Mouse (Mus musculus) limb, embryonic 11.5 days (tissue): ENCODE measurements at regions not wholly inside any gene's neighbourhood (a gene's known extent, or its start where the extent isn't known, plus 50 kb on each side); places are given as distances from the start of the nearest gene placed in this dataset.

Experiments
- ATAC-seq: fragments of 200-750 bp; cut with Nextera tagmentation; 2 replicates; pipeline ENCODE4 v1.8.0; 2017; ENCODE audit warnings: low read depth; ENCODE audit not compliant: insufficient number of reproducible peaks, low FRiP score, low TSS enrichment
- DNase-seq: peaks from one replicate; pipeline ENCODE4 v3.0.0-alpha.2; 2015; ENCODE audit warnings: low spot score
- H3K27ac ChIP-seq: fragments of 300-500 bp; sonication (generic); replicated peaks from 2 replicates; pipeline ENCODE4 v1.5.1; 2014; ENCODE audit warnings: low read depth, mild to moderate bottlenecking, low read length
- H3K27me3 ChIP-seq: fragments of 300-500 bp; sonication (generic); 2 replicates; pipeline ENCODE4 v1.6.1; 2014; ENCODE audit warnings: mild to moderate bottlenecking, low read length, mixed read lengths; ENCODE audit not compliant: control insufficient read depth, insufficient read depth
- H3K36me3 ChIP-seq: fragments of 300-500 bp; sonication (generic); 2 replicates; pipeline ENCODE4 v1.6.1; 2014; ENCODE audit warnings: mild to moderate bottlenecking, low read length, moderate library complexity, mixed read lengths; ENCODE audit not compliant: control insufficient read depth, insufficient read depth
- H3K4me1 ChIP-seq: fragments of 300-500 bp; sonication (generic); 2 replicates; pipeline ENCODE4 v1.6.1; 2014; ENCODE audit warnings: low read length, mixed read lengths; ENCODE audit not compliant: control insufficient read depth, insufficient read depth
- H3K4me2 ChIP-seq: fragments of 300-500 bp; sonication (generic); 2 replicates; pipeline ENCODE4 v1.6.1; 2014; ENCODE audit warnings: low read depth, mild to moderate bottlenecking, moderate library complexity; ENCODE audit not compliant: severe bottlenecking
- H3K4me3 ChIP-seq: fragments of 300-500 bp; sonication (generic); 2 replicates; pipeline ENCODE4 v1.5.1; 2014; ENCODE audit warnings: low read depth, low read length
- H3K9ac ChIP-seq: fragments of 300-500 bp; sonication (generic); 2 replicates; pipeline ENCODE4 v1.6.1; 2014; ENCODE audit warnings: mild to moderate bottlenecking, low read length
- H3K9me3 ChIP-seq: fragments of 300-500 bp; sonication (generic); 2 replicates; pipeline ENCODE4 v1.6.1; 2016; ENCODE audit warnings: low read length; ENCODE audit not compliant: control insufficient read depth
- WGBS: fragments of 180-500 bp; shearing (Covaris S2); extraction: QIAGEN DNeasy Blood & Tissue Kit; methylation state at CpG from one replicate; pipeline ENCODE4 v1.1.7; 2014; 5-methylcytosine and 5-hydroxymethylcytosine counted together

DNA sequence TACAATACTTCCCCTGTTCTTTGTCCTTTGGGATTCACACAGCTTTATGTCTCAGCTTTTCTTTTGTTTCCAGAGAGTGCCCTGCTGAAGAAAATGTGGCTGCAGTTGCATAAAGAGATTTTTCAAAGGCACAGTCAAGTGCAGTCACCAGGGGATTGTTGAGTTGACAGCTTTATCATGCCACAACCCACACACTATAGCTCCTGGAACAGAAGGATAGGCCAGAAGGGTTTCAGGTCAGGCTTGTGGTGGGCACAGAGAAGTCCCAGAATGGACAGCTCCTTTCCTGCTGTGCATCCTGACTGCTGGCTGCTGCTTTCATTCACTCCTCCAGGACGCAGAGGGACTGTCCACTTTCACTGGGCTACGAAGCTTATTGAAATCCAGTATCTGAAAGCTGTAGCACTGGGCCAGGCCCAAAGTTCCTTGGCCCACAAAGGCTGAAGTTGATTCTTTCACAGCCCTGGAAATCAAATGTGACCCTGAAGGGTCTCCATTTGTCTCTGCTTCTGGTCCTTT lies 119.6 kb upstream of the Slc24a5 start:
- no peaks in the 10 kb centered on the region for H3K4me1 ChIP-seq
- no peaks in the 10 kb centered on the region for H3K36me3 ChIP-seq
- H3K9me3 ChIP-seq = no peaks in the 10 kb centered on the region
- H3K27ac ChIP-seq = no peak overlapping the region
- no peak for ATAC-seq
- DNase-seq = no peak
- no peak overlapping the region for H3K4me2 ChIP-seq
- WGBS = 58% methylated on average over 2 of the region's 2 CpGs
- H3K9ac ChIP-seq = no peak overlapping the region
- no peaks in the 10 kb centered on the region for H3K27me3 ChIP-seq
- H3K4me3 ChIP-seq = no peak overlapping the region

- ATAC-seq = no peak
Observed at GRCm38 (mm10) chr2:124948812-124949211, 119.1 kb upstream of the Slc24a5 start.

DNA sequence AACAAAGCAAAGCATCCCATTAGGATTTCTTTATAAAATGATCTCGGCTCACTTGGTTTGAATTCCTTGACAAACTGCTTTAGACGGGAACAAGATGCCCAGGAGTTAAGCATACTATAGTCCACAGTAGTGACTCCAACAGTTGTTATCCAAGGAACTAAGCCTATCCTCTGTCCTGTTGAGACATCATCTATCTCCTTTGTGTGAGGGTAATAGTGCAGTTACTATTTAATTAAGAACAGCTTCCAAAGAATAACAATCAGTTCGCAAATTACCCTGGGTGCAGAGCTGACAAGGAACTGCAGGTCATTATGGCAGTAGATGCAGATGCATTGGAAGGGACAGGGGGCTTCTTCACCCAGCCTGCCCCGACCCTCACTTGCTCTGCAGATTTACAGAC lies 115.7 kb upstream of the Slc24a5 start:
- H3K27me3 ChIP-seq = no peaks in the 10 kb centered on the region
- H3K27ac ChIP-seq = no peak overlapping the region
- H3K36me3 ChIP-seq = no peaks in the 10 kb centered on the region
- DNase-seq (no peak), ATAC-seq (no peak)
- H3K4me2 ChIP-seq = no peak overlapping the region
- no peaks in the 10 kb centered on the region for H3K9me3 ChIP-seq
- no peak overlapping the region for H3K9ac ChIP-seq
- H3K4me1 ChIP-seq = no peaks in the 10 kb centered on the region
- H3K4me3 ChIP-seq = no peak overlapping the region
- 47% methylated on average over 4 of the region's 4 CpGs for WGBS

More at GRCm38 (mm10) chr2:124948812-124949211, 119.1 kb upstream of the Slc24a5 start:
- H3K9ac ChIP-seq = no peak overlapping the region
- WGBS = 35% methylated on average over 9 of the region's 9 CpGs
- no peaks in the 10 kb centered on the region for H3K36me3 ChIP-seq
- DNase-seq = no peak
- no peak overlapping the region for H3K4me2 ChIP-seq
- no peak overlapping the region for H3K27ac ChIP-seq
- no peaks in the 10 kb centered on the region for H3K27me3 ChIP-seq
- H3K4me1 ChIP-seq = no peaks in the 10 kb centered on the region
- H3K4me3 ChIP-seq = no peak overlapping the region
- H3K9me3 ChIP-seq = no peaks in the 10 kb centered on the region

DNA sequence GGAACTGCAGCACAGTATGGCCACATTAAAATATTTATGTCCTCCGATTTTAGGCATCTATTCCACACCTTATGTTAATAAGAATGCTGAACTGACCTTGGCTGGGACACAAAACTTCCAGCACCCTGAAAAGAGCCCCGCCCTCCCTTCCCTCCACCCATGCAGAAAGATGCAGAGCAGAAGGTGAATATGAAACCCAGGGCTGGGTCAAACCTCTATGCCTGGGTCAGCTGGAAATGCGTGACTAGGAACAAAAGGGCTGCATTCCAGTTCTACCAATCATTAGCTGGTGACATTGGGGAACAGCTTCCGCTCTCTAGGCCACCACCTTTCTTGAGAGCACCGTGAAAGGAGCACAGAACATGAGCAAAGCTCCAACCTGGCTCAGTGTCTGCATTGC lies 114.9 kb upstream of the Slc24a5 start:
- Histone ChIP-seq H3K27ac (no peak overlapping the region), H3K36me3 (no peaks in the 10 kb centered on the region), H3K27me3 (no peaks in the 10 kb centered on the region), H3K4me3 (no peak overlapping the region), H3K9me3 (no peaks in the 10 kb centered on the region), H3K4me1 (no peaks in the 10 kb centered on the region), H3K9ac (no peak overlapping the region), H3K4me2 (no peak overlapping the region)
- WGBS = 69% methylated on average over 5 of the region's 5 CpGs
- no peak for DNase-seq
- ATAC-seq = no peak

DNA sequence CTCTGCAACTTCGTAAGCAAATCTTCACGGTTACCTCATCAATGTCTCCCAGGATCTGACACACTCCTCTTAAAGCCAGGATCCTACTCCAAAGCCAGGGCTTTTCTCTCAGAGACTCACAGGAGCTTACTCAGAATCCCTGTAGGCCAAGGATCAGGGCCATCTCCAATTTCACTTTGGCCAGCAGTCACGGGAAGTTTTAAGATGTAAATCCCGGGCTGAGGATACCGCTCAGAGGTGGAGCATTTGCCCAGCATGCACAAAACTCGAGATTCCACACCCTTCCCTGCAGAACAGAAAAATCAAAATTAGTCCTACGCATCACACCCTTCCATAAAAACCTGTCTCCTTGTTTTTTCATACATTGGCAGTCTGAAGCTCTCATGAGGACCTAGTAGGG lies 112.1 kb upstream of the Slc24a5 start:
- no peak overlapping the region for H3K9ac ChIP-seq
- no peak for DNase-seq
- no peaks in the 10 kb centered on the region for H3K9me3 ChIP-seq
- no peak overlapping the region for H3K4me3 ChIP-seq
- no peak overlapping the region for H3K27ac ChIP-seq
- no peaks in the 10 kb centered on the region for H3K4me1 ChIP-seq
- WGBS = 53% methylated on average over 7 of the region's 7 CpGs
- H3K36me3 ChIP-seq = no peaks in the 10 kb centered on the region
- ATAC-seq = no peak
- H3K4me2 ChIP-seq = no peak overlapping the region
- H3K27me3 ChIP-seq = no peaks in the 10 kb centered on the region

DNA sequence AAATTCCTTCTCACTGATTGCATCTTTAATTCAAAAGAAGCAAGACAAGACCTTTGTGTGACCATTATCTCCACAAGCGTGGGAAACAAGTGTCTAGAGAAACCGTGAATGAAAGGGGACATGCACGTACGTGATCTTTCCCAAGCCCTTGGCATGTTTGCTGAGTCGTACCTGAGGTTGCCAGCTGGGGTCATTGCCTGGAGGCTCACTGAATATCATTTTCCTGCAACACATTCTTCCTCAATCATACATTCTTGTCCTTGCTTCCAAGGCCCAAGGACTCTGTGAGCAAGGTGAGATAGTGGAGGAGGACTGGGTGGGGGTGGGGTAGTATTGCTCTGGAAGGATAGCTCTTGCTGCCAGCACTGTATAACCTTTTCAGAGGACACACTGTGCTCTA lies 108.5 kb upstream of the Slc24a5 start:
- H3K27me3 ChIP-seq = no peaks in the 10 kb centered on the region

GRCm38 (mm10) chr2:124971826-124972749 lies 95.8 kb upstream of the Slc24a5 start:
- no peak for ATAC-seq
- no peak overlapping the region for H3K9ac ChIP-seq
- H3K9me3 ChIP-seq = no peaks in the 10 kb centered on the region
- no peaks in the 10 kb centered on the region for H3K27me3 ChIP-seq
- no peaks in the 10 kb centered on the region for H3K36me3 ChIP-seq
- H3K4me2 ChIP-seq = no peak overlapping the region
- H3K4me3 ChIP-seq = no peak overlapping the region
- no peak overlapping the region for H3K27ac ChIP-seq
- WGBS = 67% methylated on average over 17 of the region's 17 CpGs
- H3K4me1 ChIP-seq = no peaks in the 10 kb centered on the region
- no peak for DNase-seq

More for the DNA sequence above, 108.5 kb upstream of the Slc24a5 start:
- WGBS = 84% methylated on average over 5 of the region's 5 CpGs
- Histone ChIP-seq H3K4me3 (no peak overlapping the region), H3K27ac (no peak overlapping the region), H3K9ac (no peak overlapping the region), H3K9me3 (no peaks in the 10 kb centered on the region), H3K4me1 (no peaks in the 10 kb centered on the region), H3K36me3 (no peaks in the 10 kb centered on the region), H3K4me2 (no peak overlapping the region)
- DNase-seq = no peak
- no peak for ATAC-seq

GRCm38 (mm10) chr2:124975106-124975505 lies 92.8 kb upstream of the Slc24a5 start:
- no peak for ATAC-seq
- H3K36me3 ChIP-seq = no peaks in the 10 kb centered on the region
- no peaks in the 10 kb centered on the region for H3K9me3 ChIP-seq
- H3K4me2 ChIP-seq = no peak overlapping the region
- no peak overlapping the region for H3K9ac ChIP-seq
- H3K4me1 ChIP-seq = no peaks in the 10 kb centered on the region
- no peak overlapping the region for H3K4me3 ChIP-seq
- 75% methylated on average over 3 of the region's 3 CpGs for WGBS
- H3K27me3 ChIP-seq = no peaks in the 10 kb centered on the region
- H3K27ac ChIP-seq = no peak overlapping the region
- no peak for DNase-seq
